Mouse (Mus musculus): ENCODE results near the gene Arhgap45. TPM values are rescaled to one million over a fixed set of nuclear protein-coding genes. Genes with fewer than 3 reads are reported as not detected.

Arhgap45 gene
- polyA plus RNA-seq, 1 experiment from 2014 or later: 1.2 TPM

- WGBS: 2% methylated on average over 42 of the region's 59 CpGs
Observed at GRCm38 (mm10) chr10:79988506-79989271, 27.8 kb upstream of the Arhgap45 start, which contains the start of gene Cnn2. Cnn2 (plus strand) TSS chr10:79988584.

GRCm38 (mm10) chr10:79989272-79989786, 27.1 kb upstream of the Arhgap45 start:
- Histone ChIP-seq H3K9ac (no peak overlapping the region), H3K36me3 (ENCODE audit: poor library complexity, severe bottlenecking) (no peaks in the 10 kb centered on the region), H3K27me3 (peaks cover 48% of the 10 kb centered on the region), H3K9me3 (replicated peaks) (peaks cover 11% of the 10 kb centered on the region), H3K27ac (no peak overlapping the region), H3K4me2 (peak overlapping the region; percentile 58; the same call in 1 of the 2 replicates), H3K4me3 (peak overlapping the region; percentile 42; the same call in 1 of the 2 replicates), H3K4me1 (peaks cover 24% of the 10 kb centered on the region)
- no peak for ATAC-seq
- 29% methylated on average over 8 of the region's 8 CpGs for WGBS

More at GRCm38 (mm10) chr10:79988506-79989271, 27.8 kb upstream of the Arhgap45 start, which contains the start of gene Cnn2:
- peaks cover 22% of the 10 kb centered on the region for H3K4me1 ChIP-seq
- H3K27me3 ChIP-seq: peaks cover 48% of the 10 kb centered on the region
- ATAC-seq: no peak
- H3K9me3 ChIP-seq (replicated peaks): peaks cover 11% of the 10 kb centered on the region
- peak within 1 kb of the TSS; percentile 58 for H3K4me2 ChIP-seq
- no peak within 1 kb of the TSS for H3K27ac ChIP-seq
- H3K9ac ChIP-seq: peak within 1 kb of the TSS; percentile 60
- peak within 1 kb of the TSS; percentile 42 for H3K4me3 ChIP-seq
- no peaks in the 10 kb centered on the region for H3K36me3 ChIP-seq (ENCODE audit: poor library complexity, severe bottlenecking)

GRCm38 (mm10) chr10:79989870-79990269, 26.6 kb upstream of the Arhgap45 start:
- Histone ChIP-seq H3K27ac (no peak overlapping the region), H3K4me1 (peaks cover 27% of the 10 kb centered on the region), H3K9ac (no peak overlapping the region), H3K4me2 (peak overlapping the region; percentile 58; the same call in 1 of the 2 replicates), H3K36me3 (ENCODE audit: poor library complexity, severe bottlenecking) (no peaks in the 10 kb centered on the region), H3K9me3 (replicated peaks) (peaks cover 11% of the 10 kb centered on the region), H3K27me3 (peaks cover 48% of the 10 kb centered on the region), H3K4me3 (no peak overlapping the region)
- 11% methylated on average over 15 of the region's 15 CpGs for WGBS
- no peak for ATAC-seq

- H3K9ac ChIP-seq: no peak overlapping the region
- ATAC-seq: no peak
- WGBS: 50% methylated on average over 12 of the region's 12 CpGs
Observed at GRCm38 (mm10) chr10:79991099-79991498, 25.4 kb upstream of the Arhgap45 start.

GRCm38 (mm10) chr10:79991548-79991947, 24.9 kb upstream of the Arhgap45 start:
- Histone ChIP-seq H3K4me3 (no peak overlapping the region), H3K9ac (no peak overlapping the region), H3K27me3 (peaks cover 46% of the 10 kb centered on the region), H3K27ac (no peak overlapping the region), H3K4me1 (peaks cover 17% of the 10 kb centered on the region), H3K36me3 (ENCODE audit: poor library complexity, severe bottlenecking) (no peaks in the 10 kb centered on the region), H3K9me3 (replicated peaks) (peaks cover 11% of the 10 kb centered on the region), H3K4me2 (no peak overlapping the region)
- no peak for ATAC-seq
- 88% methylated on average over 6 of the region's 6 CpGs for WGBS

More at GRCm38 (mm10) chr10:79991099-79991498, 25.4 kb upstream of the Arhgap45 start:
- no peaks in the 10 kb centered on the region for H3K36me3 ChIP-seq (ENCODE audit: poor library complexity, severe bottlenecking)
- H3K4me2 ChIP-seq: no peak overlapping the region
- H3K27me3 ChIP-seq: peaks cover 48% of the 10 kb centered on the region
- H3K9me3 ChIP-seq (replicated peaks): peaks cover 11% of the 10 kb centered on the region
- peaks cover 22% of the 10 kb centered on the region for H3K4me1 ChIP-seq
- no peak overlapping the region for H3K4me3 ChIP-seq
- no peak overlapping the region for H3K27ac ChIP-seq

- WGBS: 81% methylated on average over 16 of the region's 16 CpGs
- Histone ChIP-seq H3K27me3 (peaks cover 30% of the 10 kb centered on the region), H3K4me3 (no peak overlapping the region), H3K4me1 (peaks cover 25% of the 10 kb centered on the region), H3K36me3 (ENCODE audit: poor library complexity, severe bottlenecking) (no peaks in the 10 kb centered on the region), H3K9ac (no peak overlapping the region), H3K4me2 (no peak overlapping the region), H3K9me3 (replicated peaks) (peaks cover 11% of the 10 kb centered on the region), H3K27ac (no peak overlapping the region)
- no peak for ATAC-seq
Observed at GRCm38 (mm10) chr10:79994397-79995115, 21.9 kb upstream of the Arhgap45 start.

GRCm38 (mm10) chr10:79995636-79996035, 20.8 kb upstream of the Arhgap45 start:
- Histone ChIP-seq H3K9me3 (replicated peaks) (peaks cover 11% of the 10 kb centered on the region), H3K4me3 (0 out of 2 replicates have a peak overlapping the region, but pooled peaks have one; percentile 51), H3K4me1 (peaks cover 25% of the 10 kb centered on the region), H3K9ac (no peak overlapping the region), H3K4me2 (no peak overlapping the region; the same call in 1 of the 2 replicates), H3K27me3 (peaks cover 32% of the 10 kb centered on the region), H3K27ac (no peak overlapping the region), H3K36me3 (ENCODE audit: poor library complexity, severe bottlenecking) (no peaks in the 10 kb centered on the region)
- ATAC-seq: no peak
- 92% methylated on average over 1 of the region's 1 CpGs for WGBS

GRCm38 (mm10) chr10:79996272-79997033, 20.0 kb upstream of the Arhgap45 start, which contains the start of gene Abca7:
Abca7 (plus strand) TSS chr10:79996494.
- peak within 1 kb of the TSS; percentile 81 for H3K4me2 ChIP-seq
- H3K4me1 ChIP-seq: peaks cover 25% of the 10 kb centered on the region
- no peaks in the 10 kb centered on the region for H3K36me3 ChIP-seq (ENCODE audit: poor library complexity, severe bottlenecking)
- peaks cover 32% of the 10 kb centered on the region for H3K27me3 ChIP-seq
- WGBS: under 1% methylated on average over 34 of the region's 34 CpGs
- H3K4me3 ChIP-seq: peak within 1 kb of the TSS; percentile 51
- peaks cover 3% of the 10 kb centered on the region for H3K9me3 ChIP-seq (replicated peaks)
- peak within 1 kb of the TSS; percentile 63 for H3K9ac ChIP-seq
- peak; percentile 89 for ATAC-seq
- H3K27ac ChIP-seq: peak within 1 kb of the TSS; percentile 52

GRCm38 (mm10) chr10:79997034-79997760, 19.3 kb upstream of the Arhgap45 start:
- no peaks in the 10 kb centered on the region for H3K36me3 ChIP-seq (ENCODE audit: poor library complexity, severe bottlenecking)
- WGBS: under 1% methylated on average over 35 of the region's 35 CpGs

GRCm38 (mm10) chr10:79997819-79998218, 18.6 kb upstream of the Arhgap45 start:
- H3K9me3 ChIP-seq (replicated peaks): no peaks in the 10 kb centered on the region
- peak overlapping the region; percentile 63 for H3K9ac ChIP-seq
- peaks cover 46% of the 10 kb centered on the region for H3K27me3 ChIP-seq
- H3K27ac ChIP-seq: peak overlapping the region; percentile 44; the same call in 1 of the 2 replicates
- peak overlapping the region; percentile 51 for H3K4me3 ChIP-seq
- H3K4me2 ChIP-seq: peak overlapping the region; percentile 81
- 6% methylated on average over 15 of the region's 15 CpGs for whole genome bisulfite sequencing
- H3K36me3 ChIP-seq (ENCODE audit: poor library complexity, severe bottlenecking): no peaks in the 10 kb centered on the region
- H3K4me1 ChIP-seq: peaks cover 25% of the 10 kb centered on the region
- ATAC-seq: peak; percentile 41

More at GRCm38 (mm10) chr10:79997034-79997760, 19.3 kb upstream of the Arhgap45 start:
- H3K27ac ChIP-seq: peak overlapping the region; percentile 45
- peaks cover 25% of the 10 kb centered on the region for H3K4me1 ChIP-seq
- H3K4me2 ChIP-seq: peak overlapping the region; percentile 81
- peaks cover 40% of the 10 kb centered on the region for H3K27me3 ChIP-seq
- H3K4me3 ChIP-seq: peak overlapping the region; percentile 51
- ATAC-seq: peak; percentile 80
- H3K9me3 ChIP-seq (replicated peaks): no peaks in the 10 kb centered on the region
- peak overlapping the region; percentile 63 for H3K9ac ChIP-seq

GRCm38 (mm10) chr10:80001945-80002344, 14.5 kb upstream of the Arhgap45 start:
- no peak for ATAC-seq
- H3K27me3 ChIP-seq: peaks cover 64% of the 10 kb centered on the region
- no peak overlapping the region for H3K27ac ChIP-seq
- H3K9me3 ChIP-seq (replicated peaks): no peaks in the 10 kb centered on the region
- peaks cover 16% of the 10 kb centered on the region for H3K4me1 ChIP-seq
- H3K4me3 ChIP-seq: no peak overlapping the region
- no peak overlapping the region for H3K4me2 ChIP-seq
- H3K36me3 ChIP-seq (ENCODE audit: poor library complexity, severe bottlenecking): no peaks in the 10 kb centered on the region
- WGBS: 76% methylated on average over 9 of the region's 9 CpGs
- H3K9ac ChIP-seq: no peak overlapping the region

Data from forebrain, embryonic 13.5 days (tissue).